Mouse (Mus musculus) urinary bladder, postnatal 10 days (tissue): ENCODE data around the gene Fam234a.
"Not testable (repeated sequence)": the region's sequence is repeated elsewhere in the genome, so short reads cannot be mapped to it uniquely, and the experiment has no call there.

Source experiments
- DNase-seq: peaks from one replicate; pipeline ENCODE4 v3.0.0; 2022; ENCODE audit warnings: low spot score

Gene Fam234a

DNA sequence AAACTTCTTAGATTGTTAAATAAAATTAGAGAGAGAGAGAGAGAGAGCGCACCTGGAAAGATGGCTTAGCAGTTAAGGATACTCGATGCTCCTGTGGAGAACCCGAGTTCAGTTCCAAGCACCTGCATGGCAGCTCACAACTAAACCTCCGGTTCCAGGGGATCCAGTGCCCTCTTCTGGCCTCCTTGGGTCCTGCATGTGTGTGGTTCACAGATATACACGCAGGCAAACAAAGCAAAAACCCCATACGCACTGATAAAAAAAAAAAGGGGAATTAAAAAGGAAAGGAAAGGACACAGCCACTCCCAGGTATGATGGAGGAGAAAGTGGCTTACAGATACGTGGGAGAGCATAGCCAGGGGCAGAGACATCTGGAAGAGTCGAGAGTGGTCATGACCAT, 11.2 kb downstream of the Fam234a start:
- no peak for DNase-seq

DNA sequence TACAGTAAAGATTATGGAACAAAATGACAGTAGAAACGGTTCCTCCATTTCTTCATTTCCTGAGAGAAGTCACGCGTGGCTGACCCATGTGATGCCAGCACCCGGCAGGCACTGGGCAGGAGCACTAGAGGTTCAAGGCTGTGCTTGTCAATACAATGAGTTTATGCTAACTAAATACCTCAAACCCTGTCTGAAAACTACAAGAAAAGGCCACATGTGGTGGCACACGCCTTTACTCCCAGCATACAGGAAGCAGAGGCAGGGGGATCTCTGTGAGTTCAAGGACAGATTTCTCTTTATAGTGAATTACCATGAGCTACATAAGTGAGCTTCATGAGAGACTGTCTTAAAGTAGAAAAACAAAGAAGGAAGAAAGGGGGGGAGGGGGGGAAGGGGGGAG, 12.9 kb downstream of the Fam234a start:
- DNase-seq = no peak

DNA sequence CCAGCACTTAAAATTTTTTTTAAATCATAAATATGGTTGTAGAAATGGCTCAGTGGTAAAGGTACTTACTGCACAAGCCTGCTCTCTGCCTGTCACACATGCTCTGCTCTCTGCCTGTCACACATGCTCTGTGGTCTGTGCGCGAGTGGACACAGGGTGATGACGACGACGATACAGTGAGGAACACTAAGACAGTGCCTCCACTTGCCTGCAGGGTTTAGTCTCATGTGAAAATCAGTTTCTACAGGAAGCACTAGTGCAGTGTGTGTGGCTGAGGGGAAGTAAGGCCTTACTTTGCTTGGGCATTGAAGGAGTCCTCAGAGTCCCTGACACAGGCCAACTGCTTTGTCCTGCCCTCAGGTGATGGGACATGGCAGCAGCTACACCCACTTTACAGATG, 14.3 kb downstream of the Fam234a start:
- no peak for DNase-seq

DNA sequence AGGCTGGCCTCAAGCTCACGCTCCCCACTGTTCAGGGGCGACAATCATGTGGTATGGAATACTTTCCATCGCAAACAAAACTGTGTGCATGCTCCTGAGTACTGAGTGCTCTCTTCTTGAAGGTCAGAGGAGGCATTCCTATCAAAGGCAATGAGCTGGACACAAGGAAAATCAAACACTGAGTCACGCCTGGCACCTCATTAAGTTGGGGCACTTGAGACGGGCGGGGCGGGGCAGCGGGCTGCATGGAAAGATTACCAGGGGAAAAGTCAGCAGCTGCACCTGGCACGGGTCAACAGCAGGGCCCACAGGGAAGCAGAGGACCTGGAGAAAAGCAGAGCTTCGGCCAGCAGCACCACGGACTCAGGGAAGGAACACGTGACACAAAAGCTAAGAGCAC, 18.9 kb downstream of the Fam234a start:
- DNase-seq = no peak

DNA sequence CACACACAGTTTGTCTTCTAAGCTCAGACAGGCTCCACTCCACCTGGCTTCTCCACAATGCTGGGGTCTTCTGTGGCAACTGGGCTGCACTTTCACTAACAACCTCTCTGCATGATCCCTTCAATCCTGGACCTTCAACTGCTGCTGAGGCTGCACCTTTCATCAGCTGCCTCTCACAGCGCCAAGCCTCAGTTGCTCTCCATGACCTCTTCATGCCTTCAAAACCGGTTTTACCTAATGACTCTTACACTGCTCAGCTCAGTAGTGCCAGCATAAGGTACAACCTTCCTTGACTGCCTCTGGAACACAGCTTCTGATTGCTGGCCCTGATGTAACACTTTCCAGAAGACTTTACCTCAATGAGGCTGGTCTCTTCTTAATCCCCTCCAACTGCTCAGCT, 22.5 kb downstream of the Fam234a start:
- no peak for DNase-seq

DNA sequence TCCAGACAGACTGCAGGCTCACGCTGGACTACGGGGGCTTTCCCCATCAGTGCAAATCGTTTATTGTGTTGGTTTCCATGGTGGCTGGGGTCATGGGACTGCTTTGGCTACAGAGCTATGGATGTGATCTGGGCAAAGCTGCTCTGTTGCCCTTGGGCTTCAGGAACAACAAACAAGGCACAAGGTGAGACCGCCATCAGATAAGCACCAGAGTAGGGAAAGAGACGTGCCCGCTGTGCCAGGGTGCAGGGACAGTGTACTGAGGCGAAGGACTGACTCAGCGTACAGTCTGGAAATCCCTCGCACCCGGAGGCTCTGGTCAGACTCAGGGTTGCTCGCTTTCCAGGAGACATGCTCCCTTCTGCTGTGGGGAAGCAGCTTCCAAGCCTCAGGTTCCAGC, 31.4 kb downstream of the Fam234a start:
- DNase-seq = no peak

DNA sequence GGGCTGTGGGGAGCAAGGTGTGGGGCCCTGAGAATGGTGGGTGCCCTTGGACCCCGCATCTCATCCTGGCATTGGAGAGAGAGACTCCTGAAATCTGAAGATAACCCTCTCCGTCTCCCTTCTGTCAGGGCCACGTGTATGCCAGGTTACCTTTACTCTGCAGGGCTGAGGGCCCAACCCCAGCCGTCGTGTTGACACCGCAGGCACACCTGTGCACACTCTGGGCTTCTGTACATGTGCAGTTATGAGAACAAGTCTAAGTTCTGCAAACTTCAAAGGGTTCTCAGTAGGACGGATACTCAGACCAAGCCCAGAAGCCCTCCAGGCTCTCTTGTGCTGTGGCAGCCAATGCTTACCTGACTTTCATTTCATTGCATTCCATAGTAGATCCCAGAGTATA, 31.8 kb downstream of the Fam234a start:
- DNase-seq = no peak

DNA sequence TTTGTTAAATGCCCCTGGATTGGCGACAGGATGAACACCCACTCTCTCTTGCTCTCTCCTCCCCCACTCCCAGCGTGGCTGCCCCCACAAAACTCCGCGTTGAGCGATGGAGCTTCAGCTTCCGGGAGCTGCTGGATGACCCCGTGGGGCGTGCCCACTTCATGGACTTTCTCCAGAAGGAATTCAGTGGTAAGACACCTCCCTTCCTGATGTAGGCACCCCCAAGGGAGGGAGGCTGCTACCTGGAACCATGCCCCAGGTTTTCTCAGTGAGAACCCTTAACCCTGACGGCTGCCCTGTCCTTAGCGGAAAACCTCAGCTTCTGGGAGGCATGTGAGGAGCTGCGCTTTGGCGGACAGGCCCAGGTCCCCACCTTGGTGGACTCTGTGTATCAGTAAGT, 36.4 kb downstream of the Fam234a start, which contains the start of gene Arhgdig:
Arhgdig (minus strand) TSS at position 101 of the 400 bp plus-strand sequence.
- no peak for DNase-seq

DNA sequence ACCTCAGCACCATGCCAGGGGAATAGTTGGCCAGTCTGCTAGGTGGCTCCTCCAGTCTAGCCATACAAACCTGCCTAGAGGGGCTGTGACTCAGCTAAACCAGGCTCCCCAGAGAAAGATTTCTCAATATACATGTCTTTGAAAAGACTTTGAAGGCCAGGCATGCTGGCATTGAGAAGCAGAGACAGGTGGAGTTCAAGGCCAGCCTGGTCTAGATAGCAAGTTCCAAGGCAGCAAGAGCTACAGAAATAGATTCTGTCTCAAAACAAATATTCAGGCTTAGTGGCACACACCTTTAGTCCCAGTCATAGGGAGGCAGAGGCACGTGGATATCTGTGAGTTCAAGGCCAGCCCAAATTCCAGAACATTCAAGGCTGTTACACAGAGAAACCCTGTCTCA, 37.6 kb downstream of the Fam234a start:
- no peak for DNase-seq

DNA sequence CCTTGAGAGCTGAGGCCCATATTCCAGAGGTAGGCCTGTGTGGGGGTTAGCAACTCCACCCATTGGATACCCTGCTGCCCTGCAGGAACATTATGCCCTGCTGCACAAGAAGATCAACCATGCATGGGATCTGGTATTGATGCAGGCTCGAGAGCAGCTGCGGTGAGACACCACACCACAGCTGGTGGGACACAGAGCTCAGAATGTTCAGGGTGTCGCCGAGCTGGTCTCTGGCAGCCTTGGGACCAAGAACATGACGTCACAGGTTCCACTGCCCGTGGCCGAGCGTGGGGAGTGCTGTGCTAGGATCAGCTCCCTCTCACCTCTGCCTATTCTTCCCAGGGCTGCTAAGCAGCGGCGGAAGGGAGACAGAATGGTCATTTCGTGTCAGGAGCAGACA, 39.3 kb downstream of the Fam234a start:
- no peak for DNase-seq

DNA sequence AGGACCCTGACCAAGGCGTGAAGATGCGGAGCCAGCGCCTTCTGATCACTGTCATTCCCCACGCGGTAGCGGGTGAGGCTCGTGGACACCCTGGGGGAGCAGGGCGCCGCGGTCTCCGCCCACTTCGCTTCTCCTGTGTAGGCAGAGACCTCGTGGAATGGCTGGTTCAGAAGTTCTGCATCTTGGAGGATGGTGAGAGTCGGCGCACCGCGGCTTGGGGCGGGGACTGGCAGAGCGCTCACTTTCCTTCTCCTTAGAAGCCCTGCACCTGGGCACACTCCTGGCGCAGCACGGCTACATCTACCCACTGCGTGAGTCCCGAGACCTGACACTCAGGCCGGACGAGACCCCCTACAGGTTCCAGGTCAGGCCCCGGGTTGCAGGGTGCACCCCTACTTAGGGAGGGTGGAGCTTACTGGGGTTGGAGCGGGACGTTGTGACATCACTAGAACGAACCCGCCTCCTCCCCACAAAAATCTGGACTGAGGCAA, 40.7 kb downstream of the Fam234a start:
- DNase-seq = no peak

DNA sequence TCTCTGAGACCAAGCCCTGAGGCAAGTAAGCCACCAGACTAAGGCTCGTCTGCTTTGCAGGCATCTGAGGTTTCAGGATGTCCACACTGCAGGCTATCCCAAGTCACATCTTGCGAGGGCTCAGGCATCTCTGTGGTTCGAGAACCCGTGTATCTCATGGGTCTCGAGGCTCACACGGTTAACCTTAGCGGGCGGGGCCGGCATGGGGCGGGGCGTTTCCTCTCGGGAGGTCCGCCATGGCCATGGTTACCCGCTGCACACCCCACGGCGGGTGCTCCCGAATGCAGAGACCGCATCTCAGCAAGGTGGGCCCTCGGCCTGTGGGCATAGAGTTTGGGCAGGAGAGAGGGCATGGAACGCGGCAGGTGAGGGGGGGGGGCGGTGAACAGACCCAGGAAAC, 41.3 kb downstream of the Fam234a start, which contains the start of gene Rgs11:
Rgs11 (plus strand) TSS at position 215 of the 400 bp plus-strand sequence.
- DNase-seq = no peak

DNA sequence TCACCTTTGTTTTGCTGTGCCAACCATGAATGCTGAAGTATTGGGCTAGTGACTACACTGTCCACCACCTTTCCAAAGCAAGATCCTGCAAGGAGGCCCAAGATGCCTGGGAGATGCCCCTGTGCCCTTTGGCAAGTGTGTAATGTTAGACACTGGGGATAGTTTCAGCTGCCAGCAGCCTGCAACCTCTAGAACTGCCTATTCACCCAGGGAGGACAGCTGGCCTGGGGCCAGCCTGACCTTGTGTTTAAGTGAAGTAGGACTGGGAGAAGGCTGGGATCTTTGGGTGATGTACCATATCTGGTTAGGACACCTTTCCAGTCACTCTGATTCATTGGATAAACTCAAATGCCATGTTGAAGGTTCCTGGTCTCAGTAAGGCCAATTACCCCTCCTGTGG, 42.0 kb downstream of the Fam234a start:
- no peak for DNase-seq

DNA sequence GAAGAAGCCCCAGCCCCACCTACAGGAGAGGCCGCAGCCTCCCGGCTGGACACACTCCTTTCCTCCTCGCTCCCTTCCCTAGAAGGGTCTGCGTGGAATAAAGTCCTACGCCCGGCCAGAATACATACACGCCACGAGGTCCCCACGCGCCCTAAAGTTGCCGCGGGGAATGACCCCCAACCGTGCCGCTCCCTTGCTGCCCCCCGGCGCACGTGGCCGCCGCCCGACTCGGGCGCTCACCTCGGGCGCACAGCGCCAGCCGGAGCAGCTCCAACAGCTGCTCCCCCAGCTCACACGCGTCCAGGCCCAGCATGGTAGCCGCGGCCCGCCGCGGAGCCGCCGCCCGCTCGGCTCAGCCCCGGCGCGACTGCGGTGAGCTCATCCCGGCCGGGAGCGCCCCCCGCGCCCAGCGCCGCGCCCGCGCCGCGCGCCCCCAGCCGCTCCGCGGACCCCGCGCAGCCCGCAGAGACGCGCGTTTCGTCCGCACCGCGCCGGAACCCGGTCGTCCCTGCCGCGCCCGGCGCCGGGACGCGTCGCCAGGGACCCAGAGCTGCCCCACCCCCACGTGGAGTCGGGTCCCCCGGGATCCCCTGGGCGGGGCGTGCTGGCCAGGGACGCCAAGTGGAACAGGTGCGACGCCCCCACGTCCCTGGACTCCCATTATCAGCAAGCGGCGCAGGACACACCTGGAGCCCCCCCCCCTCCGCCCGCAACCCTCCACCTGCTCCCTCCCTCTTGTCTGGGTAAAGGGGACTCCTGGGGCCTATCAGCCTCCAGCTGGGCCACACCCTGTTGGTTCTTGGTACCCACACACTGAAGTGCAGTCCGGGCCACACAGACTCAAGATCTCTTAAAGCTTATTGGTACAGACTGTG, 43.0 kb downstream of the Fam234a start:
- no peak for DNase-seq

DNA sequence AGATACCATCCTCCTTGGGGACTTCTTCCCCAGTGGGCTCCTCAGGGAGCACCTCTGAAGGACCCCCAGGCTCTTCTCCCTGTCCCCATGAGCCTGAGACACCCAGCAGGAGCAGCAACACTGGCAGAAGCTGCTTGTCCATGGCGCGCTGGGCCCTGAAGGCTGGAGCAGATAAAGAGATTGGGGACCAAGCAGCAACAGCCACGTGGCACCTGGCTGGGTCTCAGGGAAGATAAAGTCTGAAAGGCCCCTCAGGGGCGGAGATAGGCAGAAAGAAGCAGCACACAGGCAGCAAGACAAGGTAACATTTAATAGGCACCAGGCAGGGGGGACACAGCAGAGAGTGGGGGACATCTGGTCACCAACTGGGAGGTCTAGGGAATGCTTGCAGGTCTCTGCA, 45.1 kb downstream of the Fam234a start, which contains the start of gene Pdia2:
Pdia2 (minus strand) TSS at position 196 of the 400 bp plus-strand sequence.
- DNase-seq = no peak

DNA sequence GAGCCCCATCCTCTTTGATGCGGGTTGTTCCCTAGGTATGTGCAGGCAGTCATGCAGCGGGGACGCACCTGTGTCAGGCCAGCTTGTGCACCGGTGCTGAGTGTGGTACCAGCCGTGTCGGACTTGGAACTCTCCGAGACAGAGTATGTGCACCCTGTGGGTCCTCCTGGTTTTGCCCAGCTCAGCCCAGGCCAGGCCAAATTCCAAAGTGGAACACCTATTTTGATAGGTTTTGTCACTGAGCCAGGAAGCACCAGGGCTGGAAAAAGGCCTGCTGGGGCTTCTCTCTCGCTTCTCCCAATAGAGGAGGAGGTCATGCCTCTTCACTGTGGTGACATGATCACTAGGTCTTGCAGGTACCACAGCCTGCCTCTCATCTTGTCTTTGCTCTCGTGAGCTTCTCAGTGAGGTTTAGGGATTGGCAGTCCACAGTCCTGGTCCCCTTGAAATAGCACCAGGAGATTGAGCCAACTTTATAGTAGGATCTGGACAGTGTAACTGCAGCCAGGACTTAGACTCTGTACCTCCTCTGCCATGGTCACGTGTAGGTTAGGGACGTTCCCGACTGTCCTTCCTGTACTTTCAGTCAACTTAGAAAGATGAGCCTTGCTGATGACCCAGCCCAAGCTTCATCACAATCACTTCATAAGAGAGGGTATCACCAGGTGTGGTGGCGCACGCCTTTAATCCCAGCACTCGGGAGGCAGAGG, 51.4 kb downstream of the Fam234a start:
- no peak for DNase-seq

DNA sequence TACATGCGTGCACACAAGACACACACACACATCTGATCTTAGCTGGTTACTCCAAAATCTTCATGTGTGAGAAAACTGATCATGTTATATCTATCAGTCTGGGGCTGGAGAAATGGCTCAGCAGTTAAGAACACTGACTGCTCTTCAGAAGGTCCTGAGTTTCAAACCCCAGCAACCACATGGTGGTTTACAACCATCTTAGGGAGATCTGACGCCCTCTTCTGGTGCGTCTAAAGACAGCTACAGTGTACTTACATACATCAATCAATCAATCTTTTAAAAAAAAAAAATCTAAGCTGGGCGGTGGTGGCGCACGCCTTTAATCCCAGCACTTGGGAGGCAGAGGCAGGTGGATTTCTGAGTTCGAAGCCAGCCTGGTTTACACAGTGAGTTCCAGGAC, 52.6 kb downstream of the Fam234a start:
- DNase-seq = not testable (repeated sequence)

DNA sequence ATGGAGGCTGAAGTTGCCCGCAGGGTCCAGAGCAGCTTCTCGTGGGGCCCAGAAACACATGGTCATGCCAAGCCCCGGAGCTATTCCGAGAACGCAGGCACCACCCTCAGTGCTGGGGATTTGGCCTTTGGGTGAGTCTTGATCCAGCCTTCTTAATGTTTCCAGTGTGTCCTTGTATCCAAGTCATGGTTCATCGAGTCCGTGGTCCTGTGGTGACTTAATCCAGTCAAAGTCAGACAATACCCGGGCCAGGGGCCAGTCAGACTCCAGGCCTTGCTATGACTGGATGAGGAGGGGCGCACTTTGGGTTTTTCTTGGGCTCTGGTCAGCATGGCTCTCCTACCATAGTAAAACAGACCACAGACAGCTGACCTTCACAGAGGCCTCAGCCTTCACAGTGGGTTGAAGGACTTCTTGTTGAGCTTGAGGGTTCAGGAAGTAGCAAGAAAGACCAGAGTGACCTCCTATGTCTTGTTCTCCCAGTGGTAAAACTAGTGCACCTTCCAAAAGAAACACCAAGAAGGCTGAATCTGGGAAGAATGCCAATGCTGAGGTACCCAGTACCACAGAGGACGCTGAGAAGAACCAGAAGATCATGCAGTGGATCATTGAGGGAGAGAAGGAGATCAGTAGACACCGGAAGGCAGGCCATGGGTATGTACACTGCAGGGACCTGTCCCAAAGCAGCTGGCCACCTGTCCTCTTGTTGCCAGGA, 55.8 kb downstream of the Fam234a start:
- no peak for DNase-seq

DNA sequence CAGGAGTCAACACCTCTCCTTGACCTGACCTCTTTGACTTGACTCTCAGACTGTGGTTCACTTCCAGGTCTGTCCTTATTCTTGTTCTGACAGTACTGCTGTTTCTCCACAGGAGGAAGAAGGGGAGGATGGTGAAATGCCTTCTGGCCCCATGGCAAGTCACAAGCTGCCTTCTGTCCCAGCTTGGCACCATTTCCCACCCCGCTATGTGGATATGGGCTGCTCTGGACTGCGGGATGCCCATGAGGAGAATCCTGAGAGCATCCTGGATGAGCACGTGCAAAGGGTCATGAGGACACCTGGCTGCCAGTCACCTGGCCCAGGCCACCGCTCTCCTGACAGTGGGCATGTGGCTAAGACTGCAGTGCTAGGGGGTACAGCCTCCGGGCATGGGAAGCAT, 56.5 kb downstream of the Fam234a start:
- no peak for DNase-seq

DNA sequence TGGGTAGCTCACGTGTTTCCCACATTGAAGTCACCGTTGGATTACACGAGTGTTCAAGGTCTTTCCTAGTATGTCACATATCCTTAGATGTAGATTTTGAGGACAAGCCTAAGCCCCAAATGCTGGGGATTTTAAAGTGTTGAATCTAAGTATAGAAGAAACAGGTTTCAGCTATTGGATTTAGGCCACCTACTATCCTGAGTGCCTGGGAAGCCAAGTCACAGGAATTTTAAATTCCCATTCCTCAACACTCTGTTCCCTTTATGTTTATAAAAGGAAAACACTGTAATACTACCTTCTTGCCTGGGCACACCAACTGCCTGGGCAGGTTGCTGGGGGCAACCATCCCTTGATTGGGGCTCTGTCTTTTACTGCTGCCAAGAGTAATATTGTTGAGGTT, 62.9 kb downstream of the Fam234a start:
- DNase-seq = no peak

DNA sequence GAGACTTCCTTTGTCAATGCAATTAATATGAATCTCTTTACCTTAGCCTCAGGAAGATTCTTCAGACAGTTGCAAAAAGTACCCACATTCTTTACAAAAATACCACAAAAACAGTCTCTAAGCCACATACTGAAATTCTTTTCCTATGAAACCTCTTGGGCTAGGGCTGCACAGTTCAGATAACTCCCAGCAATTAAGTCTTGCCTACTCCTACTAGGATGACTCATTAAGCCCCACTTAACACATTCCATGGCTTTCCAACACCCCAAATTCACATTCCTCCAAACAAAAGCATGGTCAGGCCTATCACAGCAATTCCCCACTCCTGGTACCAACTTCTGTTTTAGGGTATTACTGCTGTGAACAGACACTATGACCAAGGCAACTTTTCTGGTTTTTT, 65.4 kb downstream of the Fam234a start:
- DNase-seq = no peak

DNA sequence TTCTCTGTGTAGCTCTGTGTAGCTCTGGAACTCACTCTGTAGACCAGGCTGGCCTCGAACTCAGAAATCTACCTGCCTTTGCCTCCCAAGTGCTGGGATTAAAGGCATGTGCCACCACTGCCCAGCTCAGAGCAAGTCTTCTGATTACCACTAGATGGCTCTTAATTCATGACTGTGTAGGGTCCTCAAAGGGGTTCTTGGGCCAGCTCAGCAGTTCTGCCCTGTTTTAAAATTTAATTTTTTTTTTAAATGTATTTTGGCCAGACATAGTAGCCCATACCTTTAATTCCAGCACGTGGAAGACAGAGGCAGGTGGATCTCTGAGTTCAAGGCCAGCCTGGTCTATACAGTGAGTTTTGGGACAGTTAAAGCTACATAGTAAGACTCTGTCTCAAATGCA, 68.8 kb downstream of the Fam234a start:
- not testable (repeated sequence) for DNase-seq
